Mouse (Mus musculus): Measurements from ENCODE around the gene Sstr1. TPM values are rescaled to one million over a fixed set of nuclear protein-coding genes. Genes with fewer than 3 reads are reported as not detected.

The Sstr1 gene
- polyA plus RNA-seq, 1 experiment from 2014 or later, result 3.4 TPM

GRCm38 (mm10) chr12:58232489-58232888, 20.9 kb downstream of the Sstr1 start:
- no peak overlapping the region for H3K27ac ChIP-seq
- no peaks in the 10 kb centered on the region for H3K27me3 ChIP-seq
- H3K9ac ChIP-seq (replicated peaks), result no peak overlapping the region
- H3K9me3 ChIP-seq, result no peaks in the 10 kb centered on the region
- no peak for ATAC-seq
- no peaks in the 10 kb centered on the region for H3K36me3 ChIP-seq
- no peaks in the 10 kb centered on the region for H3K4me1 ChIP-seq (replicated peaks)
- no peak overlapping the region for H3K4me3 ChIP-seq (replicated peaks)
- WGBS, result 89% methylated on average over 2 of the region's 2 CpGs
- no peak overlapping the region for H3K4me2 ChIP-seq (replicated peaks)

- no peaks in the 10 kb centered on the region for H3K36me3 ChIP-seq
- no peak overlapping the region for H3K4me3 ChIP-seq (replicated peaks)
- H3K9ac ChIP-seq (replicated peaks), result no peak overlapping the region
- H3K4me1 ChIP-seq (replicated peaks), result no peaks in the 10 kb centered on the region
- no peak overlapping the region for H3K27ac ChIP-seq
- WGBS, result 90% methylated on average over 1 of the region's 1 CpGs
- no peak for ATAC-seq
- no peak overlapping the region for H3K4me2 ChIP-seq (replicated peaks)
- H3K9me3 ChIP-seq, result no peaks in the 10 kb centered on the region
- H3K27me3 ChIP-seq, result no peaks in the 10 kb centered on the region
These were observed 40.3 kb downstream of the Sstr1 start for GRCm38 (mm10) chr12:58251901-58252300.

Other genes with a start within 250 kb of the Sstr1 start
- 3.6 and 4.2 TPM in 2 replicates for gene Clec14a, start 57.5 kb downstream of the Sstr1 start, polyA plus RNA-seq (2015; fragmentation: Nextera tagmentation; extraction: Ambion mirVana)

All from midbrain, embryonic 13.5 days (tissue).